Comparison of ENCODE assay signal across 14 mouse cellular contexts in genomic region chr6:87244117-87245100, GRCm38 (mm10).
DNase-seq lines count a peak whose midpoint lies in the region; ATAC-seq and TF ChIP-seq lines count a peak whose summit lies in the region.
"Had no signal": no experiment of that assay in that cellular context is flagged by ENCODE, and none has a peak within 500 bp of the region (broad histone marks: within the 10 kb centered on the region; RNA-seq: fewer than 3 reads in every experiment).

No protein-coding gene starts in this region.

- H3K9me3 ChIP-seq in heart, embryonic 10.5 days = no peaks in the 10 kb centered on the region
- H3K9me3 ChIP-seq: lung, embryonic 15.5 days; megakaryocyte, embryonic 14.5 days had no signal

- no peak for DNase-seq in heart, embryonic 10.5 days (ENCODE audit: low spot score)
- no peak for DNase-seq in heart, postnatal 14 days
- peak; percentile 32 for DNase-seq in thymus, postnatal 0 days (ENCODE audit: low spot score)
- no peak for DNase-seq in thymus, postnatal 10 days (ENCODE audit: low spot score in 2 of 2)
- DNase-seq in gastrocnemius, adult 8-10 months (ENCODE audit: low spot score in 2 of 2) = no peak
- no peak for DNase-seq in adrenal gland, postnatal 10 days
- no peak for DNase-seq in layer of hippocampus, adult 2 months (ENCODE audit: low spot score in 2 of 2)
- DNase-seq: cerebellum, adult 8-10 months; heart, postnatal 36 days; kidney, adult 9 months had no signal

- H3K36me3 ChIP-seq in heart, embryonic 10.5 days = 0 out of 2 replicates have a peak, but pooled peaks cover 7% of the 10 kb centered on the region

- no peak for TF ChIP-seq CTCF in layer of hippocampus, adult 2 months (conservative IDR thresholded peaks at IDR 0.05)

- 80% methylated on average over 9 of the region's 9 CpGs for WGBS in heart, embryonic 10.5 days

- peak; percentile 30 to 48; a peak in 1 of 4 replicates for ATAC-seq in hematopoietic stem cell, adult 5-6 weeks (replicated peaks in 1 of 2; ENCODE audit: insufficient read depth in 1 of 2, low FRiP score in 2 of 2, low TSS enrichment in 1 of 2, low read depth in 1 of 2, poor library complexity in 2 of 2, severe bottlenecking in 2 of 2)

- intact Hi-C loops in heart, postnatal 14 days (cut with DNase I) = no loop called here

- H3K27ac ChIP-seq in heart, embryonic 10.5 days = 0 out of 2 replicates have a peak overlapping the region, but pooled peaks have one; percentile 7
- no peak overlapping the region for H3K27ac ChIP-seq in layer of hippocampus, adult 2 months
- H3K27ac ChIP-seq: heart, adult 2 months; lung, embryonic 15.5 days had no signal

- H3K27me3 ChIP-seq in heart, embryonic 10.5 days (ENCODE audit: insufficient read depth, poor library complexity, severe bottlenecking) = no peaks in the 10 kb centered on the region
- H3K27me3 ChIP-seq: lung, embryonic 15.5 days had no signal

- H3K4me1 ChIP-seq in heart, embryonic 10.5 days = peaks cover 26% of the 10 kb centered on the region
- H3K4me1 ChIP-seq: lung, embryonic 15.5 days had no signal

- H3K4me3 ChIP-seq in heart, embryonic 10.5 days = no peak overlapping the region
- no peak overlapping the region for H3K4me3 ChIP-seq in layer of hippocampus, adult 2 months
- H3K4me3 ChIP-seq: heart, adult 2 months; lung, embryonic 15.5 days; megakaryocyte, embryonic 14.5 days had no signal
